Mouse (Mus musculus): ENCODE data around the gene Ntrk3. TPM values are rescaled to one million over a fixed set of nuclear protein-coding genes. Genes with fewer than 3 reads are reported as not detected.

Gene Ntrk3
- polyA plus RNA-seq, 1 experiment from 2014 or later: 2.2 TPM

- Histone ChIP-seq H3K4me2 (replicated peaks; ENCODE audit: low read depth) (no peak overlapping the region), H3K9ac (ENCODE audit: low read length) (no peak overlapping the region), H3K27me3 (ENCODE audit: control insufficient read depth, insufficient read depth, low read length) (no peaks in the 10 kb centered on the region), H3K4me3 (ENCODE audit: low read depth, low read length) (no peak overlapping the region), H3K4me1 (replicated peaks; ENCODE audit: control insufficient read depth, insufficient read depth) (no peaks in the 10 kb centered on the region), H3K27ac (replicated peaks) (no peak overlapping the region), H3K36me3 (ENCODE audit: control insufficient read depth, insufficient read depth, low read length) (no peaks in the 10 kb centered on the region), H3K9me3 (ENCODE audit: control insufficient read depth, low read length) (no peaks in the 10 kb centered on the region)
- ATAC-seq (ENCODE audit: low FRiP score, low TSS enrichment) (no peak), DNase-seq (ENCODE audit: low spot score) (no peak)
- WGBS: 87% methylated on average over 6 of the region's 6 CpGs
- no peak for TF ChIP-seq CTCF (IDR thresholded peaks at IDR 0.05; ENCODE audit: low read depth)
- TF ChIP-seq EP300 (optimal IDR thresholded peaks at IDR 0.05): no peak
Observed at GRCm38 (mm10) chr7:78449909-78450592, 287.8 kb downstream of the Ntrk3 start.

GRCm38 (mm10) chr7:78448841-78449240 is 289.0 kb downstream of the Ntrk3 start:
- ATAC-seq (ENCODE audit: low FRiP score, low TSS enrichment) (no peak), DNase-seq (ENCODE audit: low spot score) (no peak)
- Histone ChIP-seq H3K9me3 (ENCODE audit: control insufficient read depth, low read length) (no peaks in the 10 kb centered on the region), H3K27ac (replicated peaks) (no peak overlapping the region), H3K4me1 (replicated peaks; ENCODE audit: control insufficient read depth, insufficient read depth) (no peaks in the 10 kb centered on the region), H3K4me2 (replicated peaks; ENCODE audit: low read depth) (no peak overlapping the region), H3K27me3 (ENCODE audit: control insufficient read depth, insufficient read depth, low read length) (no peaks in the 10 kb centered on the region), H3K4me3 (ENCODE audit: low read depth, low read length) (no peak overlapping the region), H3K36me3 (ENCODE audit: control insufficient read depth, insufficient read depth, low read length) (no peaks in the 10 kb centered on the region), H3K9ac (ENCODE audit: low read length) (no peak overlapping the region)
- 89% methylated on average over 2 of the region's 2 CpGs for WGBS
- no peak for TF ChIP-seq EP300 (optimal IDR thresholded peaks at IDR 0.05)
- TF ChIP-seq CTCF (IDR thresholded peaks at IDR 0.05; ENCODE audit: low read depth): no peak

GRCm38 (mm10) chr7:78443373-78444036 is 294.3 kb downstream of the Ntrk3 start:
- TF ChIP-seq CTCF (IDR thresholded peaks at IDR 0.05; ENCODE audit: low read depth) (no peak), EP300 (optimal IDR thresholded peaks at IDR 0.05) (no peak)
- Histone ChIP-seq H3K27me3 (ENCODE audit: control insufficient read depth, insufficient read depth, low read length) (no peaks in the 10 kb centered on the region), H3K4me2 (replicated peaks; ENCODE audit: low read depth) (no peak overlapping the region), H3K27ac (replicated peaks) (no peak overlapping the region), H3K9ac (ENCODE audit: low read length) (no peak overlapping the region), H3K4me1 (replicated peaks; ENCODE audit: control insufficient read depth, insufficient read depth) (no peaks in the 10 kb centered on the region), H3K36me3 (ENCODE audit: control insufficient read depth, insufficient read depth, low read length) (no peaks in the 10 kb centered on the region), H3K4me3 (ENCODE audit: low read depth, low read length) (no peak overlapping the region), H3K9me3 (ENCODE audit: control insufficient read depth, low read length) (no peaks in the 10 kb centered on the region)
- DNase-seq (ENCODE audit: low spot score) (no peak), ATAC-seq (ENCODE audit: low FRiP score, low TSS enrichment) (no peak)
- 80% methylated on average over 5 of the region's 5 CpGs for WGBS

- Histone ChIP-seq H3K4me1 (replicated peaks; ENCODE audit: control insufficient read depth, insufficient read depth) (no peaks in the 10 kb centered on the region), H3K27ac (replicated peaks) (no peak overlapping the region), H3K9ac (ENCODE audit: low read length) (no peak overlapping the region), H3K4me3 (ENCODE audit: low read depth, low read length) (no peak overlapping the region), H3K4me2 (replicated peaks; ENCODE audit: low read depth) (no peak overlapping the region), H3K27me3 (ENCODE audit: control insufficient read depth, insufficient read depth, low read length) (no peaks in the 10 kb centered on the region), H3K9me3 (ENCODE audit: control insufficient read depth, low read length) (no peaks in the 10 kb centered on the region), H3K36me3 (ENCODE audit: control insufficient read depth, insufficient read depth, low read length) (no peaks in the 10 kb centered on the region)
- TF ChIP-seq CTCF (IDR thresholded peaks at IDR 0.05; ENCODE audit: low read depth): no peak
- TF ChIP-seq EP300 (optimal IDR thresholded peaks at IDR 0.05): no peak
- no peak for ATAC-seq (ENCODE audit: low FRiP score, low TSS enrichment)
- DNase-seq (ENCODE audit: low spot score): no peak
Observed at GRCm38 (mm10) chr7:78441706-78442105, 296.1 kb downstream of the Ntrk3 start.

- WGBS: 71% methylated on average over 3 of the region's 3 CpGs
- ATAC-seq (ENCODE audit: low FRiP score, low TSS enrichment): no peak
- H3K36me3 ChIP-seq (ENCODE audit: control insufficient read depth, insufficient read depth, low read length): no peaks in the 10 kb centered on the region
Observed at GRCm38 (mm10) chr7:78440896-78441295, 296.9 kb downstream of the Ntrk3 start.

GRCm38 (mm10) chr7:78440476-78440875 is 297.3 kb downstream of the Ntrk3 start:
- DNase-seq (ENCODE audit: low spot score) (no peak), ATAC-seq (ENCODE audit: low FRiP score, low TSS enrichment) (no peak)
- Histone ChIP-seq H3K9me3 (ENCODE audit: control insufficient read depth, low read length) (no peaks in the 10 kb centered on the region), H3K9ac (ENCODE audit: low read length) (no peak overlapping the region), H3K4me2 (replicated peaks; ENCODE audit: low read depth) (no peak overlapping the region), H3K27me3 (ENCODE audit: control insufficient read depth, insufficient read depth, low read length) (no peaks in the 10 kb centered on the region), H3K36me3 (ENCODE audit: control insufficient read depth, insufficient read depth, low read length) (no peaks in the 10 kb centered on the region), H3K27ac (replicated peaks) (no peak overlapping the region), H3K4me1 (replicated peaks; ENCODE audit: control insufficient read depth, insufficient read depth) (no peaks in the 10 kb centered on the region), H3K4me3 (ENCODE audit: low read depth, low read length) (no peak overlapping the region)
- TF ChIP-seq EP300 (optimal IDR thresholded peaks at IDR 0.05) (no peak), CTCF (IDR thresholded peaks at IDR 0.05; ENCODE audit: low read depth) (no peak)
- 88% methylated on average over 6 of the region's 6 CpGs for WGBS

More at GRCm38 (mm10) chr7:78440896-78441295, 296.9 kb downstream of the Ntrk3 start:
- Histone ChIP-seq H3K4me2 (replicated peaks; ENCODE audit: low read depth) (no peak overlapping the region), H3K27me3 (ENCODE audit: control insufficient read depth, insufficient read depth, low read length) (no peaks in the 10 kb centered on the region), H3K4me3 (ENCODE audit: low read depth, low read length) (no peak overlapping the region), H3K9ac (ENCODE audit: low read length) (no peak overlapping the region), H3K9me3 (ENCODE audit: control insufficient read depth, low read length) (no peaks in the 10 kb centered on the region), H3K27ac (replicated peaks) (no peak overlapping the region), H3K4me1 (replicated peaks; ENCODE audit: control insufficient read depth, insufficient read depth) (no peaks in the 10 kb centered on the region)
- DNase-seq (ENCODE audit: low spot score): no peak
- no peak for TF ChIP-seq EP300 (optimal IDR thresholded peaks at IDR 0.05)
- no peak for TF ChIP-seq CTCF (IDR thresholded peaks at IDR 0.05; ENCODE audit: low read depth)
